Mouse (Mus musculus) right cerebral cortex, postnatal 14 days (tissue): Measurements from ENCODE around the gene Acbd6.

ENCODE experiments used
- DNase-seq: peaks from one replicate; pipeline ENCODE4 v3.0.0; 2022

Gene Acbd6

DNA sequence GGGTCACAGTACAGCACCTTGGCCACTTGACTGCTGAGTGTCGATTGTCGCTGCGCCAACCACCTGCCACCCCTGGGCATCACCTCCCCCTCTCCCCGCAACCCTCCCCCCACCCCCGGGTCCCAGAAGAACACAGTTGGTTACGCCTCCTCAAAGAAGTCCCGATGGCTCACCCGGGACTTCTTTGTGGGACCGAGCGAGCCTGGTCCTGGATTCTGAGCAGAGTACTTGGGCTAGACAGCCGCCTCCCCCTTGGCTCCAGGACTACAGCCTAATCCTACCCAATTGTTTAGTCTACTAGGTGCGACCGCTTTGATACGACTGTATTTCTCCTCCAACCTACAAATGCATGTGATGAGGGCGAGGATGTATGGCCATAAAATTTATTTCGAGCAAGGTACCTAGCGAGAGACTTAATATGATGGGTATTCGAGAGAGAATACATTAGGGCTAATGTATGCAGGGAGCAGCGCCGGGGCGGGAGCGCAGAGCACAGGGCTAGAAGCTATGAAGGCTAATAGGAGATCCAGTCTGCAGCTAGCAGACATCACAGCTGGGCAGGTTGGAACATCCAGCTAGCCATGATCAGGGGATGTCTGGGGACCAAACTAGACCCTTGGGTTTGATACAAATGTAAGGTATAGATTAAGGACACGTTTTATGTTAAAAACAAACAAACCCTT is 171.3 kb downstream of the Acbd6 start:
- DNase-seq = no peak

DNA sequence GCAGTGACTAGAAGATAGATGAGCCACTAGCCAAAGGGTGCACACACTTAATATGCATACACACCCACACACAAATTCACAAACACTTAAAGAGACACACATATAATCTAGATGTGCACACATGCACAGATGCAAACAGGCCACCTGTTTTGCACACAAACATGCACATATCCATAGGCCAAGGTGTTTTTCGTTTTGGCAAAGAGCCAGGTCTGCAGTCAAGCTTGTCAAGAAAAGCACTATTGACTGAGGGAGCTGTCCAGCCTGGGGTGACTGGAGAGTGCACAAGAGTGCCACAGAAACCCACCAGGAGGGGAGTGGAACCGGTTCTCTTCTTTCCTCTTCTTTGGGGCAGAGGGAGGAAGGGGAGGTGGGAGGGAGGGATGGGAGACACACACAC is 173.2 kb downstream of the Acbd6 start:
- DNase-seq = no peak

DNA sequence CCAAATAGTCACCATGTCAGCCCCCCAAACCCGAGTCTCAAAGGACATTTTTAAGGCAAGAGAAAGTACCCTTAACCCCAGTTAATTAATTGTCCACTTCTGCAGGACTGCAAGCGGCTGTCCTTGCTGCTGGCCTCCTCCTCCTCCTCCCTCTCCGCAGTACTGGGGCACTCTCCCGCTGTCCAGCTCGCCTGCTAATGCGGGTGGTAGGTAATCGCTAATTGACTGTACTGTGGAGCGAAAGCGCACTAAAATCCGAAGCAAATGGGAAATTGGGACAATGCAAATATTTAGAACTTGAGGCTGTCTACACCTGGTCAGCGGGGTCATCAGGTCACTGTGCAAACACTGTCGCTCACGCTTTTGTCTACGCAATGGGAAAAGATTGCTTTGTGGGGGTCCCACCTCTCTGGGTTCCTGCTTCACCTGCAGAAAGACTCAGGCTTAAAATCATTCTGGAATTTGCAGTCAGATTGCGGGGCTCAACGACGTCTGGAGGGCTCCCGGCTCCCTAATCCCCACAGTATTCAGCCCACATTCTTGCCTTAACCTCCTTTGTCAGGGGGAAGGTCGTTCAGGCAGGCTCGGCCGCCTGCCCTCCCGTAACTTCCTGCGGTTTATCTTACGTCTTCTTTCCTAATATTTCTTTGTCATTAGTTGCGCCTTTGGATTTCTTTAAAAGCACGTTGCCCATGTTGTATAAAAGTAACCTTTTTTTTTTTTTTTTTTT is 178.3 kb downstream of the Acbd6 start:
- DNase-seq = no peak

DNA sequence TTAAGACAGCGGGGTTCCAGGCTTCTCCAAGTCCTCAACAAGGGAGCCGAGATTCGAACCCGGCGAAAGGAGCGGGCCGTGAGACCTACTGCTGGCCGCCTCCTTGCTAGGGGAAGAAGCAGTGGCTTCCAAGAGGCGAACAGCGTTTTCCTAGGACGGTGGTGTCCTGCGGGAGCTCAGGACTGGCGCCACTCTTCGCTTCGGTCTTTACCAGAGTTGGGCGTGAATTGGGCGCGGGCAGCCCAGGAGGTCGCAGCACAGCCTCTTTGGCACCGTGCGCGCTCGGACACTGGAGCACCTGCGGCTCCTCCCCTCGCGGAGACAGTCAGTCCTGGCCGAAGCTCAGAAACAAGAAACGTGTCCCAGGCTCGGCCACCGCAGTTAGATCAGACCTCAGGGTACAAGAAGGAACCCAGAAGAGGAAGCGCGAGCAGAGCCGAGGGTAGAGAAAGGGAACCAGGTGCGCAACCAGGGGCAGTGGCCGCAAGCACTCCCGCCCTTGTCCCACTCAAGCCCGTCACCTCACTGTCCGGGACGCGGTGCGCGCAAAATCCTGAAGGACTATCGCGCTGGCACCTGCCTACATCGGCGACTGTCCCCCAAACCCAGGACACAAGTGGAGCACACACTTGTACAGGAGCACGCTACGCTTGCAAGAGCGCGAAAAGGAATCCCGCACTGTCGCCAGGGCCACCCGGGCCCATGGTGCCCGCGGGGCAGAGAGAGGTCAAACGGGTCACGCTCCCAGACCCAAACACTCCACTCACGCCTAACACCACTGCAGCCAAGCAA is 179.3 kb downstream of the Acbd6 start:
- DNase-seq = no peak

DNA sequence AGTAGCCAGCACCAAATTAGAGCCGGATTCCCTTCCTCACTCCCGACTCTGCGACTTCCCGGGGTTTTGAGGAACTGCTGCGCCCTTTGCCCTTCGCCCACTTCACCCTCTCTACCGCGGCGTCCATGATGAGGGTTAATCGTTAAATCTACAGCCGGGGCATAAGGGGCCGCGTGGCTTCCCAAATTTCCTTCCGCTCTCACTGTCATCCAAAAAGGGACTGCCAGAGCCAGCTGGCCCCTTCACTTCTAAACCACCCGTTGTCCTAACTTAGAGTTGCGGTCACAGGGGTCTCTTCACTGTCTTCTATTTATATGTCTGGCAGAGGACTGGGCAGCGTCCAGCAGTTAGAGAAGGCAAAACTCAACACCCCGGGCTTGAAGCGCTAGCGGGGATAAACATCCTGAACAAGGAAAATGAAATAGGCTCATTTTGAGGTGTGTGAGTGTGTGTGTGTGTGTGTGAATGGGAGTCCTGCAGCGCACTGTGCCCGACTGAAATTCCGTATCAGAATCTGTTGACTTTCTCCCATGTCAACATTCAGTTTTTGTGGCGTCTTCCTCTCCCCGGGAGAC is 180.0 kb downstream of the Acbd6 start:
- DNase-seq = no peak
